Mouse (Mus musculus) left cerebral cortex, postnatal 14 days (tissue): ENCODE measurements around the gene Marcks. TPM values are rescaled to one million over a fixed set of nuclear protein-coding genes. Genes with fewer than 3 reads are reported as not detected.

Experiments
- DNase-seq, 2 experiments: peaks; one replicate each; pipeline ENCODE4 v3.0.0; 2021 to 2022; ENCODE audit warnings: low spot score in 2 of 2, mixed read lengths in 1 of 2
- intact Hi-C: fragments of 180-260 bp; cut with DNase I; formaldehyde crosslinking; loops from one replicate; pipeline ENCODE4 v1.15.1; 2025
- long read RNA-seq, 2 experiments: library from polyadenylated mRNA; stranded (forward); transcript quantifications; one replicate each; pipeline ENCODE4 v2.0.0; 2021
- total RNA-seq, 2 experiments: library from RNA; stranded (reverse); gene quantifications; 2 replicates each; pipeline ENCODE4 v1.2.3; 2021

Gene Marcks
- total RNA-seq: 100 to 1,000 TPM; 236 to 278 TPM
- long read RNA-seq, experiment 1, full-length matches to known transcripts: 342 of 534 reads
- long read RNA-seq, experiment 1, partial matches to known transcripts: 189 of 534 reads
- long read RNA-seq, experiment 1, other reads (novel, unspliced or antisense): 3 of 534 reads
- long read RNA-seq, experiment 2, full-length matches to known transcripts: 352 of 507 reads
- long read RNA-seq, experiment 2, partial matches to known transcripts: 152 of 507 reads
- long read RNA-seq, experiment 2, other reads (novel, unspliced or antisense): 3 of 507 reads

DNA sequence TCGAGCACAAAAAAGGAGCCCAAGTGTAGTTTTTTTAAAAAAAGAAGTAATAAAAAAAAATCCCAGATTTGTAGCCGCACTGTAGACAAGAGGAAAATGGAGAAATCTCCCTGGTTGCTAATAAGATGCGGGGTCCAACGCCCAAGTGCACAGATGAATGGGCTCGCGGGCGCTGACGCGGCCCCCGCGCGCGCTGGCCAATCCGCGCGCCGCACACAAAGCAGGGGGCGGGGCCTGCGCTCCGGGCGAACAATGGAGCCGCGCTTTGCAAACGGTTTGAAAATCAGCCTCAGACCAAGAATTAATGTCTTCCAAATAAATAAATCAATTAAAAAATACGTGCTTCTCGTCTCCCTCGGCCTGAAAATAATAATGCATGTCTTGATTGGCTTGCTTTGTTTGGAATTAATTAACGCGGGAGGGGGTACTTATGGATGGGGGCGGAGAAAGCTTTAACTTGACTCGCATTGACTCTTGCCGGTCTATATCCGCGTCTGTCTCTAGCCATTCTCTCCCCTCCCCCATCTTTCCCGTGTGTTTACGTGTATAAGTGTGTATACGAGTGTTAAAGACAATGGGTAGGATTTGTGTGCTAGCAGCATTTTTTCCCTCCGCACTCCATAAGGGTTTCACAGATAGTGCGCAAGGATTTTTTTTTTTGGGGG lies at the start of gene Marcks:
TSS of gene Marcks (minus strand) at position 143 of the 665 bp plus-strand sequence.
- DNase-seq: peak; percentile 92 to 94
- intact Hi-C loops: loop anchor here (5.0 kb wide), 3 partner anchors 67 to 218 kb away; no protein-coding TSS in a partner anchor

DNA sequence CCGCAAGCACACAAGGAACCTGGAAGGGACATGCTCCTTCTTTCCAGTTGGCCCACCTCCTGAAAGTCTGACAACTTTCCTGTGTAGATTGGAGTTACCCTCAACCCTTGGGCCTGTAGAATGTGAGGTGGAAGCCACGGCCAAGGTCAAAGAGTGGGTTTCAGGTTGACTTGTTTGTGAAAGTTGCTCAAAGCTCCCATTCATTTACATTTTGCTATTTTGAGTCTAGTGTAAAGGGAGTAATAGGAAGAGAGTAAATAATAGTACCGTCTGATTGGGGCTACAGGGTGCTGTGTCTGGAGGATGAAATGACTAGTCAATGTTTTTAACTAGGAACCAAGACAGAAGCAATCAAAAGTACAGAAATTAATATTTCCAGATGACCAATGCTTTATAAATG lies 38.4 kb upstream of the Marcks start:
- intact Hi-C loops: no loop called here
- no peak for DNase-seq

DNA sequence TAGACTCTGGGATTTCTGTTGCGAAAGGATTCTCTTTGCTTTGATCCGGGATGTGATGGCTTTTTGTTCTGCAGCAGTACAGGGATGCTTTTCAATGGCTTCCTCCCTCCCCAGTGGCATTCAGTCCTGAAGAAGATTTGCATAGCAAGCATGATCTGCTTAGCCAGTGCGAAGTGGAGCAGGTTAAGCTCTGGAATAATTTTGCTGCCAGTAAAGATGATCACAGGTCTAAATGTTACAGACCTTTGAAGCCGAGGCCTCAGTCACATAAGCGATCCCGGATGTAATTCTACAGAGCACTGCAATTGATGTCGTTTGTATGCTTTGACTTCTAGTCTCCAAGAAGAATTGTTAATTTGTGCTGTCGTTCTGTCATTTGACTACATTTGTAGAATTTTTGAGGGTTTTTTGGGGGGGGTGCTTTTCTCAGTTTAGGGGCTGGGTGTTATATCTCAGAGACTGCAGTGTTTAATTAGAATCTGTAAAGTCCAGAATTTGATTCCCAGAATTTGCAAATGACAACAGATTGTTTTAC lies 33.8 kb upstream of the Marcks start:
- no peak for DNase-seq
- intact Hi-C loops: no loop called here

DNA sequence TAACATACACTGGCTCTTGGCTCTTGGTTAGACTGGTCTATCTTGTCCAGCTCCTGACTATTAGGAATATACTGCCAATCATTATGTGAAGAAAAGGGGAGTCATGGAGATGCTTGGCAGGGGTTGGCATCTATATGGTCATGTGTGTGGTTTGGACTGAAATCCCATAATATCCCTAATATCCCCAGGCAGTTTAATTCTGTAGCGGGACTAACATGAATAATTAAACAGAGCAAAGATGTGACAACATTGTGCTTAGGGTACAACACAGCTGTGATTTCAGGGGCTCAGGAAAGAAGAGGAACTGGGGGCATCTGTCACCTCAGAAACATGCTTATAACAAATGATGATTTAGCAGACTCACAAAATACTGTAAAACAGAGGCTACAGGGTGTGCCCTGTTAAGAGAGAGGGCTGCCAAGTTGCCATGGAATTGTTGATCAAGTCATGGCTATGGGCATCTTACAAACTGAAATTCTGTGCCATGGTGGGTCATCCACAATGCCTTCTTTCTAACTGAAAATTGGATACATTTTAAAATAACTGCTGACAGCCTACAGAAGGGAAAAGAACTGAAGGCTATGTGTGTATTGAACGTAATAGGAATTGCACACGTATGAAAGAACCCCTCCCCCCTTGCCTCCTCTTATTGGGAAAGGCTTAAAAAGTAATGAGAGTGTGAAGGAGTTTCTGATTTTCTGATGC lies 33.1 kb upstream of the Marcks start:
- intact Hi-C loops: no loop called here
- no peak for DNase-seq

DNA sequence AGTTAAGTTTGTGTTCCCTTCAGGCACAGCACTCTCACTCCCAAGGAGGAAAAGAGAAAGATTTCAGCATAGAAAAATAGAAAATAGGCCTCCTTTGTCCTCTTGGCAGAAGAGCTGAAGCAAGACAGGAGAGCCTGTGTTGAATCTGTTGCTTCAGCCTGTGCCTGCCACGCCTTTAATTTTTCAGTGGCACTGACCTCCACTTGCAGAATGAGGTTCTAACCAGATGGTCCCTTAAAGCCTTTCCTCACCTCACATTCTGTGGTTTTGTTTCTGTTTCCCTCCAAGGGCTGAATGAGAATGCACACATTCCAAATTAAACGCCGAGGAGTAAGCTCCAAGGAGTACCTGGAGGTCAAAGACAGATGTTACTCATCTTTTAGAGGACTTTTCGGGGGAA lies 32.2 kb upstream of the Marcks start:
- no peak for DNase-seq
- intact Hi-C loops: no loop called here

DNA sequence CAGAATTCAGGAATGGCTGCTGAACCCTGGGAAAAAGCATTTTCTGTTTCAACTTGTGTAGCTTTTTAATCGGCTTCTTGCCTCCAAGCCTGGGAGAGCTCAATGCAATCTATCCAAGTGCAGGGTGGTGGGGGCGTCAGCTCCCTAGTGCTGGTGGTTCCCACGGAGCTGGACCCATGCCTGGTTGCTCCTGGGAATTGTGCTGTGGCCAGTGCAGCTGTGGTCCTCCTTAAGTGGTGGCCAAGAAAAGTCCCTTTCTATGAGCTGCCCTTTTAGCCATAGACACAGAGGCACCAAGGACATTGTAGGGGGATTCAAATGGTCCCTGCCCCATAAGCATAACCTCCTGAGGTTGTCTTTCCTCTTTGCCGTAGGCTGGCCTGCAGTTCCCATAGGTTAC lies 31.7 kb upstream of the Marcks start:
- peak in 1 of 2 experiments; percentile 15 for DNase-seq
- intact Hi-C loops: no loop called here

DNA sequence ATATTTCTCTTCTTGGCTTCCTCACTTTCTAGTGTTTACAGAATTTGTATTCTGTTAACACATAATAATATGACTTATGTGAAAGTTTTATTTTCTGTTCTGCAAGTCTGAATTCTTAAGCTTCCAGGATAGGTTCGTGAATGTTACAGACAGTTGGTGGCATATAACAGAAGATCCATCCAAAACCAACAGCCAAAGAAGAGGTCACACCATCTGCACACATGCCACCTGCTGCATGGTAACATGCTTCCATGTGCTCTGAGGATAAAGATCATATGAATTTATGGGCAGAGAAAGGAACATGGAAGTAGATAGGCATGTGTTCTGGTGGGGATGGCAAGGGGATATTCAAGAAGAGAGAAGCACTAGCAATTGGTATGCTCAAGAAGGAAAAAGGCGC lies 28.8 kb upstream of the Marcks start:
- DNase-seq: no peak
- intact Hi-C loops: no loop called here

DNA sequence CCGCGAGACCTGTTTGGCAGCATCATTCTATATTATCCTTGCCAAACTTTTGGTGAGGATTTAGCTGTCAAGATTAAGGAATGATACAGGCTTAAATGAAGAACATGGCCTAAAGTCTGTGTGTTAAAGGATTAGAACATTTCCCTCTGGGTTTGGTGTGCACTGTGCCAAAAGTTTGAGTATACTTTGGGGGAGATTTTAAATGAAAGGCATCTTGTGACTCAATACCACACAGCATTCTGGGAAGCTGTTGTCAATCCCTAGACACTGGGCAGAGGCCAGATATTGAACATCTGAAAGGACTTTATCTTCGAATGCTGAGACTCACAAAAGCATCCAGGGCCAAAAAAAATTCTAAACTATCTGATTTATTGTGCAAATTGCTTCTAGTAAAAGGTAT lies 21.0 kb upstream of the Marcks start:
- DNase-seq: no peak
- intact Hi-C loops: no loop called here

DNA sequence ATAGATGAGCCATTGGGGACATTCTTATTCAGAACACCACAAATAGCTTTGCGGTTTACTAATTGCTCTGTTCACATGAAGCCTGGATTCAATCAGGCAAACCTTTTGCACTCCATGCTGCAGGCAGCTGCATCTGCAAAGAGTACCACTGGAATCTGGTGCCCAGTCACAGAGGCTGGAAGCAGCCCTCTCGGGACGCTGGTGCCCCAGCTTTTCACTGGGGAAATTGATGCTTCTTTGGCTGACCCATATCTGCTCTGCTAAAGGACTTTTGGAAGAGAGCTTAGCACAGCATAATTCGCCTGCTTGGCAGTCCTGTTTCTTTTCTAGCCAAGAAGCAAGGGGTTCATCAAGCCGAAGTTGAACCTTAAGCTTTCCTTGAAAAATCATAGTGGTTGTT lies 18.4 kb upstream of the Marcks start:
- peak in 1 of 2 experiments; percentile 9 for DNase-seq
- intact Hi-C loops: no loop called here

DNA sequence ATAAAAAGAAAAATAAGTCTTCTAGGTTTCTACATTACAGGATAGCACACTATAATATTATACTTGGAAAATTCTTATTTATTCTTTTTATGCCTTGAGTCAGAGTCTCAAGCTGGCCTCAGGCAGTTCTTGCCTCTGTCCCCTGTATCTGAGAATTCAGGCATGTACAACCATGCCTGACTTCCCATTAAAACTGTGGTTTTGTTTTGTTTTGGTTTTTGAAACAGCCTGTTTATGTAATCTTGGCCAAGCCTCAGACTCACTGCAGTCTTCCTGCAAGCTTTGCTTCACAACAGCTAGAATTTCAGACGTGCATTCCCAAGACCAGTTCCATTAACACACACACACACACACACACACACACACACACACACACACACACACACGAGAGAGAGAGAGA lies 16.4 kb upstream of the Marcks start:
- DNase-seq: no peak
- intact Hi-C loops: no loop called here

DNA sequence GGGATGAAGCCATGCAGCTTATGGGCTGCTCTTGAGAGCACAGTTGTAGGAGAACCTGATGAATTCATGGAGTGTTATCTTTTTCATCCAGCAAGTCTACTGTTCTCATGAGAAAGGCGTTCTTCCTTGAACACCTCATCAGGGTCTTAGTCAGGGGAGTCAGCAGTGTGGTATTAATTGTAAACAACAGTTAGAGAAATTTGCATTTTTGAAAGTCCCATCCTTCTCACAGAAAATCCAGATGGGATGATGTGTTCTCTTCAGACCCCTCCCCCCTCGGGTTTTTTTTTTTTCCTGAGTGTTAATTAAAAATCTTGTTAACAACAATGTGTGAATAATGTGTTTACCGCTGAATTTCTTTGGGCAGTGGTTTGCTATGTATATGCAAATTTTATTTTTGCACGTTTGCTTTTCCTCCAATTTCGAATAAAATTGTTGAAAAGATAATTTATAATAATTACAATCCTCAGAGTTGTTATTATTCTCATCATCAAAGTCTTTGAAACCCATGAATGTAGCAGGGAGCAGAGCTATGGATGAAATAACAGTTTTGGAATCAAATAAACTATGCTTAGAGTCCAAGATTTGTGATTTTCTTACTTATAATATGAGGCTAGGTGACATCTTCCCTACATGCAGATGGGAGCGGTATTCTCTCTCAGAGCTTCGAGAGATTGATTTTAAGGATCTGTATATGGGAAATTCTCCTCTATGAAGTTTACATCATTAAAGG lies 13.0 kb upstream of the Marcks start:
- intact Hi-C loops: no loop called here
- DNase-seq: no peak

DNA sequence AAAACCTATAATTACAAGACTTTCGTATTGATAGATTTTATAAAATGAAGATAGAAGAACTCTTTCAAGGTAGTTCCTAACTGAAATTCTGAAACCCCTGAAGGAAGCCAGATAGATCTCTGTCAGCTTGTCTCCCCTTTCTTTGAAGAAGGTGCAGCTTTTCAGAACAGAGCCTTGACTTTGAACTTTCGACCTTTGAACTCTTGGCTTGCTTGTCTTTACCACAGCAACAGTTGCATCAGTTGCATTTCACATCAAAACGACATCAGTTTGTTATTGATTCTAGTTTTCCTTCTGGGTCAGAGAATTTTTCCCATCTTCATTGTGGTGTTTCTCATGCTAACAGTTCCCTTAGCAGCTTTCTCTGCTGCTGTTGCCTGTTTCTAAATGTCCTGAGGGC lies 9.3 kb upstream of the Marcks start:
- intact Hi-C loops: no loop called here
- DNase-seq: no peak

DNA sequence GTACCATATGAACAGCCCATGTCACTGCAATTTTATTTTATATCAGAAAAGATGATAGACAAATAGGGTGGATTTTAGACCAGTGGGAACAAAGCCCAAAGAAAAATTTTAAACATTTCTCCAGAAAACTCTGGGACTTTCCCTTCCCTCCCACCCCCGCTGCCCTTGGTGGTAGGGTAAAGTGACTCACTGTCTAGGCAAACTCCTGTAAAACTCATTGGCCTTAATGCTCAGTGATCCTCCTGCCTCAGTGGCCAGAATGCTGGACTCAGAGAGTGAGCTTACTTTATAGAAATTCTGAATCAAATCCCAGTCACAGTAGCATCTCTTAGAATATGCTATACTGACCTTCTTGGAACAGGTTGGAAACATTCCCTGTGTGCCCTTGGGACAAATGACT lies 6.7 kb upstream of the Marcks start:
- intact Hi-C loops: no loop called here
- no peak for DNase-seq

DNA sequence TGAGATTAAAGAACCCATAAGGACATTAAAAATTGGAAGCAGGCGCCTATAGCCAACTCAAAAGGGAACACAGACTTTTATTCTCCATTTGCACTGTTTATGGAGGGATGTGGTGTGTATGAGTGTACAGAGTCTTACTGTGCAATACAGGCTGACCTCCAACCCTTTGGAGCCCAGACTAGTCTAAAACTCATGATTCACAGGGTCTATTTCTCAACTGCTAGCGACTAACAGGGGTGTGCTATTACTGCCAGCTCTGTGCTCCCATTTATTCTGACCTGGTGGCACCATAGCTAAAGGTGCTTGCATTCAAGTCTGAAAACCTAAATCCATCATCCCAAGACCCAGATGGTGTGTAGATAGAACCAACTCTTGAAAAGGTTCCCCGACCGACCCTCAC lies 2.9 kb upstream of the Marcks start:
- peak in 1 of 2 experiments; percentile 8 for DNase-seq
- intact Hi-C loops: no loop called here

DNA sequence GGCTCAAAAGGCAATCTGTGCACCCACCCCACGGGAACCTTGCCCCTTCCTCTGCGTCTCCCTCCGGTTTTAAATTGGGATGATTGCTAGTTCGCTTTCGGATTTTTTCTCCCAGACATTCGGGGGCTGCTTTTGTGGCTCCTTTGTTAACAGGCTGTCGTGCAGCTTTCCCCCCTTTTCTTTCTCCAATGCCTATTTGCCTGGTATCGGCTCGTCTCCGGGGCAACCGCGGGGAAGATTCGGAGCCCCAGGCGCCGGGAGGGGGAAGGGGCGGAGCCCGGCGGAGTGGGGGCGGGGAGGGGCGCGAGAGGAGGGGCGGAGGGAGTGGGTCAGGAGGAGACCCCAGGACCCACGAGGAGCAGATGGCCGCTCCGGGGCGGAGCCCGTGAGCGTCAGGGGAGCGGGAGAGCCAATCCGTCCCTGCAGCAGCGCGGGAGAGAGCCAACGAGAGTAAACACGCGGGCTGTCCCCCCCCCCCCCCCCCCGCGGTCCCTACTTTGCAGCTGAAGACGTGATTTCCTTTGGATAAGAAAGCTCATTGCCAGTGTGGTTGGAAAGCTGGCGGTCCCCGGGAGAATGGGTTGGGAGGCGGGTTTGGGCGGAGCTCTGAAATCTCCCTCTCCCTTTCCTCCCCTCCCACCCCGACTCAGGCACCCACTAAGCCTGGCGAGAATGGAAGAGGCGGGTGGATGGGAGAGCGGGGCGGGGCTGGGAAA lies 2.2 kb upstream of the Marcks start:
- intact Hi-C loops: no loop called here
- DNase-seq: peak; percentile 86 to 93

DNA sequence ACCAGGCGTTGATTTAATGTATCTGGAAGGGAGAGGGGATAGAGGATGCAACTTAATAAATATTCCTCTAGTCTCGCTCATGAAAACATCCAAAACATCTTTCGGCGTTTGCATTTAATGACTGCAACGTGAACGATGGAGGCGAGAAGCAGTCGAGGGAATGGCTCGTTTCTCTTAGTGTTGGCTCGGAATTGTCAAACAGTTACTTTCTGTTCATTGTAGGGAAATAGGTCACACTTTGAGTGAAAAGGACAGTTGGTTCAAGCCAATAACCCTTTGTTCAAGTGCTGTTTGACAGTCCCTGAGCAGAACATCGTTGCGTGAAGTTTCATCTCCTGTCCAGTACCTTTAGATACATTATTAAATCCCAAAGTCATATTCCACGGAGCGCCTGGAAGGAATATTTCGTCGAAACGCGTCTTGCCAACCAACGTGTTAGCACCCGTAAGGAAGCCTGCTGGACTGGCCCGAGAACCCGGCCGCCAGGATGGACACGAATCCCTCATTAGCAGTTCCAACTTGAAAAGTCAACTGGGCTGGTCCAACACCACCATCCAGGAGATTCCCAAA lies 1.5 kb upstream of the Marcks start:
- peak in 1 of 2 experiments; percentile 31 for DNase-seq
- intact Hi-C loops: no loop called here

DNA sequence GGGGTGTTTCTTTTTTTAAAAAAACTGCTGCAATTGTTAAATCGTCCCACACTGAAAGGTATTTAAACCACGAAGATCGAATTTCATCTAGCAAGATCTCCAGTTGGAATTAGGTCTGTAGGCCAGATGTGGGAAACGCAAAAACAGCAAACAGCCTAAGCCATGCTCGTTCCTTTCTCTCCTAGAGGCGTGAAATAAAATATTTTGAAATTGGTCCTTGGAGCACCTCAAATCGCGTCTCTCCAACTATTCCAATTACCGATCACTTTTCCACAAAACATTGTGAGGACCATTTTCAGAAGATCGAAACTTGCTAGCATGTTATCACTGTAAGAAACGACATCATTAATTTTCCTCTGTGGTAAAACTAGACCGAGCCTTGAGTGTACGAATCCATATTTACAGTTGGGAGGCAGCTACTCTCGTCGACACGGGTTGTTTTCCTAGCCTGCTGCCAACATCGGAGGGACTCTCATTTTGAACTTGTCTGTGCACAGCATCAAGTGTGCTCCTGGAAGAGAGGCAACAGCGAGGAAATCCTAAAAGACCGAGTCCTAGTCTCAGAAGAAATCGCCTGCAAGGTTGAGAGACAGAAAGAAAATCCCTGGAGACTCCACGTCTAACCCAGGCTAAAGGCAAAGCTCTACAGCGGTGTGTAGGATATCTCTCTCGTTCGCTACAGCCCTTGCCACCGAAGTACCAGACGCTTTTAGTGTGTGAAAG lies 884 bp upstream of the Marcks start:
- DNase-seq: peak; percentile 31 to 38
- intact Hi-C loops: loop anchor here (5.0 kb wide), 3 partner anchors 67 to 218 kb away; no protein-coding TSS in a partner anchor

DNA sequence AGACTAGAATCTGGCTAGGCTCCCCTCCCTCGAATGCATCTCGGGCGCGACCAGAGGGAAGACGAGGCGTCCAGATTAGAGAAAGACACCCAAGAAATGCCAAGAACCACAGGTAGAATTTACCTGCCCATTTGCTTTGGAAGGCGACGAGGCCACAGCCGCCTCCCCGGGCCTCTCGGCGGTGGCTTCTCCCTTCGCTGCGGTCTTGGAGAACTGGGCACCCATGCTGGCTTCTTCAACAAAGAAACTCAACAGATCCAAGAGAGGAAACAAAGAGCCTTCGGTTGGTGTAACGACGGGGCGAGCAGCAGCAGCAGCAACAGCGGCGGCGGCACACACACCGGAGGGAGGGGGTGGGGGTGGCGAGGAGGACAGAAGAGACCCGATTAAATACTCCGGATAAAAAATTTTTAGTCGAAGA lies 399 bp downstream of the Marcks start:
- intact Hi-C loops: loop anchor here (5.0 kb wide), 3 partner anchors 66 to 219 kb away; no protein-coding TSS in a partner anchor

More for the DNA sequence above, 399 bp downstream of the Marcks start:
- peak; percentile 22 to 28 for DNase-seq
